Mouse (Mus musculus): ENCODE results near the gene Lrrn3.

Lrrn3 gene

GRCm38 (mm10) chr12:41486331-41486730 is at the start of gene Lrrn3:
Gene Lrrn3, minus strand, starts transcription at chr12:41486431.
- no peak for DNase-seq (ENCODE audit: low read depth, low spot score)

- no peak for DNase-seq (ENCODE audit: low read depth, low spot score)
Observed at GRCm38 (mm10) chr12:41528410-41528809, 42.2 kb upstream of the Lrrn3 start.

GRCm38 (mm10) chr12:41526688-41527087 is 40.5 kb upstream of the Lrrn3 start:
- DNase-seq (ENCODE audit: low read depth, low spot score): no peak

GRCm38 (mm10) chr12:41521671-41522070 is 35.4 kb upstream of the Lrrn3 start:
- DNase-seq (ENCODE audit: low read depth, low spot score): no peak

- no peak for DNase-seq (ENCODE audit: low read depth, low spot score)
Observed at GRCm38 (mm10) chr12:41520326-41520725, 34.1 kb upstream of the Lrrn3 start.

- peak; percentile 18 for DNase-seq (ENCODE audit: low read depth, low spot score)
Observed at GRCm38 (mm10) chr12:41518897-41519296, 32.7 kb upstream of the Lrrn3 start.

- peak; percentile 70 for DNase-seq (ENCODE audit: low read depth, low spot score)
Observed at GRCm38 (mm10) chr12:41510588-41510987, 24.4 kb upstream of the Lrrn3 start.

DNA sequence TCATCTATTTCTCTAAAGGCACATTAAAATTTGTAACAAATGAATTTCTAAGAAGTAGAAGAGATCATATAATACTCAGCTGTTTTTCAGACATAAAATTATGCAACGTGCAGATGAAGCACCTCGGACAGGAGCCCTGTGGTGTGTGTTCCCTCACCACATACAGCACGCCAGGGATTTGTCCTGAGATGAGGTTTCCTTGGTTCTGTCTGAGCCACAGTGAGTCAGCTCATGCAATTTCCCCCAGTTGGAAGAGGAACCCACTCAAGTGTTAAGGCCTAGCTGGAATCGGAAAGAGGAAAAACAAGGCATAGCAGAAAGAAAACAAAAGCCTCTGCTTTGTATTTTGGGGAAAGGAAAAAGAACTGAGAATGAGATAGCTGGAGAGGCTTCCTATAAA is 22.4 kb upstream of the Lrrn3 start:
- DNase-seq (ENCODE audit: low read depth, low spot score): peak; percentile 54

DNA sequence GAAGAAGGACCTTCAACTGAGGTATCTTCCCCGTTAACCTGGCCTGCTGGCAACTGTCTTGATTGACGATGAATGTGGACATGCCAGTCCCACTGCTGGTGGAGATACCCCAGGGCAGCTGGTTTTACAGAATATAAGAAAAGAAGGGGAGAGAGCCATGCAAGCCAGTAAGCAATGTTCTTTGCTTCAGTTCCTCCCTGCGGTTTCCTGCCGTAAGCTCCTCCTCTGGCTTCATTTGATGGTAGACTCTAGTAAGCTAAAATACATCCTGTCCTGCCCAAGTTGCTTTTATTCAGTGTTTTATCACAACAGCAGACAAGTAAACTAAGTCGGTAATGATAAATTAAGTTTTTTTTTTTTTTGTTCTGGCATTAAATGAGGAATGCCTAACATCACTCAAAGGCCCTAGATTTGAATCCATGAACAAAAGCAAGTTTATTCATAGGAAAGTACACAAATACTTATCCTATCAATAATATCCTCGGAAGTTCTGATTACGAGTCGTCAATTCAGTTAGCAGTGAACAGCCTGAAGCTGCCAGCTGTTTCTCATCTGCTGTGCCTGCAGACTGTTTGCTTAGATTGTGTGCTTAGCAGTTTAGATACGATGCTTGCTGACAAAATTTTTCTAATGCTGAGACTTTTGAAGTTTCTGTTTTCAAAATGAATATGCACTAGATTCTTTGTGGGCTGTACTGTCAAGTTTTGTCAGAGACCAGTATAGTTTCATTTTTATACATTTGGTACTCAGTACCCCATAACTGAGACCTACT is 14.0 kb upstream of the Lrrn3 start:
- DNase-seq (ENCODE audit: low read depth, low spot score): no peak

DNA sequence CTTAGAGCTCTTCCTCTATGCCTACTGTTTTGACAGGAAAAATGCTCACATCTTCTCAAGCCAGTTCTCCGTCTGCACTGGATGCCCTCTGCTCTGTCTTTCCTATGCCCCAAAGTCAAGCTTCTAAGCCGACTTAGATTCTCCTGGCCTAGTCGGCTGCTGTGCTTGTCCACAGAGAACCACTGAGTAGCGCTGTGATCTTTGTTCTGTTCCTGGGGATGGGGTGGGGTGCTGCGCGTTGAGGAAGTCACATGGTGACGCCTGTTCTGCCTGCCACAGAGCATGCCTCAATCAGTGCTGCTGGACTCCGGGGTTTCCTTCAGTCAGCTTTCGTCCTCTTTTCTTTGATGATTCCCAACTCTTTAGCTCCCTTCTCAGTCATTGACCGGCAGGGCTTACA is 8.4 kb upstream of the Lrrn3 start:
- DNase-seq (ENCODE audit: low read depth, low spot score): peak; percentile 37

GRCm38 (mm10) chr12:41487005-41487404 is 774 bp upstream of the Lrrn3 start:
- peak; percentile 88 for DNase-seq (ENCODE audit: low read depth, low spot score)

GRCm38 (mm10) chr12:41485512-41486215 is 567 bp downstream of the Lrrn3 start:
- DNase-seq (ENCODE audit: low read depth, low spot score): peak; percentile 98

GRCm38 (mm10) chr12:41484689-41485511 is 1.3 kb downstream of the Lrrn3 start:
- peak; percentile 89 for DNase-seq (ENCODE audit: low read depth, low spot score)

GRCm38 (mm10) chr12:41483593-41484451 is 2.4 kb downstream of the Lrrn3 start:
- peak; percentile 80 for DNase-seq (ENCODE audit: low read depth, low spot score)

DNA sequence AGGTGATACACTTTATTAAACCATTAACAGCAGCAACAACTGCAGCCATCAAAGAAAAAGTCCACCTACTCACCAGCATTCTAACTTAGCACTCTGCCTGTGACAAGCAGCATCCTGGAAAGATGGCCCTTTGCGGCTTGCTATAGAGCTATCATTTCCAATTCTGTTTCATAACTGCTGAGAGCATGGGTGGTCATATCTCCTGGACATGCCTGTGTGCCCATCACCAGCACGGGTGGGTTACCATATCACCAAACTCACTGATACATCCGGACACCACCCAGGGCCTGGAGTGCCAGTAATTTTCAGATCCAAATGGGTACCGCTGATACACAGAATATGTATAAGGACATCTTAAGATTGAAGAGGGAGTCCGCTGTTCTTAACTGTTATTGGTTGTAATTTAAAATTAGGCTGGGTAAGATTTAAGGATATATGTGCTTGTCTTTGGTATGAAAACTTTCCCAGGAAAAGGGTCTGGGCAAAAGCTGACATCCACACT is 3.1 kb downstream of the Lrrn3 start:
- peak; percentile 50 for DNase-seq (ENCODE audit: low read depth, low spot score)

DNA sequence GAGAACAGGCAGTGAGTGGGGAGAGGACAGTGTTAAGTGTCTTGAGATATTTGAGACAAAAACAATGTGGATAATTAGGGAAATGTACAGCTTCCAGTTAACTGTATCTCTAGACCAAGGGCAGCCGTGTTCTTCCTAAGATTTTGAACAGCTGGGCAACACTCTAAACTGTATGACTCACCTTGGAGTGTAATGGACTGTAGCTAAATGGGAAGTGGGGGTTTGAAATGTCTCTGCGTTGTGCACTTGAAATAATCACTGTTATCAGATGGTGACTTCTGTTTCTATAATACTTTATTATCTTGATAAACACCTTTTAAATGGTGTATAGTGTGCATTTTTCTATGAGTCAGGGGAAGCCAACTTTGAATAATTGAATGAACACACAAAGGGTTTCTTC is 4.7 kb downstream of the Lrrn3 start:
- DNase-seq (ENCODE audit: low read depth, low spot score): peak; percentile 43

DNA sequence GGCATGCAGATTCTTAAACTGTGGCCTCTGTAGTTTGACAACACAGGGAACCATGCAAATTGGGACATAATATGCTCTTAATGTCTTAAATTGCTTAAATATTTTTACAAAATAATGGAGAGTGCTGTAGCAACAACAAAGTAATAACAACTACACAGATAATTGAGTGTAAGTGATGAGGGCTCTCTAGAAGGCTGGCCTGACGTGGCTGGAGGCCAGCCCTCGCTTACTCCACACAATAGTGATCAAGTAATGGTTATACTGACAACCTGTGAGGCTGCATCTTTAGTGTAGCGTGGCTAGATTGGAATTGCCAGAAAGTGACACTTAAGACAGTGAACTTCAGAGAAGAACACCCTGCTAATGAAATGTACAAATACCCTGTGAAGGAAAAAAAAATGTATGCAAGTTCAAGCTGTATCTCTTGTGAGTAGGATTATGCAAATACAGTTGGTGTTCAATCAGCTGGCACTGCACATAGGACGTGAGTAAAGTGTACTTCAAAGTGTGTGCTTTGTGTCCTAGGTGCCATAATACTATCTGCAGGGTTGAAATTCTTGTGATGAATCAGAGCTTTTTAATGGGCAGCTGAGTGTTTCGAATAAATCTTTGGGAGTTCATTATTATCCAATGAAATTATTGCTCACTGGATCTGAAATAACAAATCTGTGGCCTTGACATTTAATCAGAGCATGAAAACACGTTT is 17.0 kb downstream of the Lrrn3 start:
- no peak for DNase-seq (ENCODE audit: low read depth, low spot score)

- no peak for DNase-seq (ENCODE audit: low read depth, low spot score)
Observed at GRCm38 (mm10) chr12:41468374-41468991, 17.7 kb downstream of the Lrrn3 start.

DNA sequence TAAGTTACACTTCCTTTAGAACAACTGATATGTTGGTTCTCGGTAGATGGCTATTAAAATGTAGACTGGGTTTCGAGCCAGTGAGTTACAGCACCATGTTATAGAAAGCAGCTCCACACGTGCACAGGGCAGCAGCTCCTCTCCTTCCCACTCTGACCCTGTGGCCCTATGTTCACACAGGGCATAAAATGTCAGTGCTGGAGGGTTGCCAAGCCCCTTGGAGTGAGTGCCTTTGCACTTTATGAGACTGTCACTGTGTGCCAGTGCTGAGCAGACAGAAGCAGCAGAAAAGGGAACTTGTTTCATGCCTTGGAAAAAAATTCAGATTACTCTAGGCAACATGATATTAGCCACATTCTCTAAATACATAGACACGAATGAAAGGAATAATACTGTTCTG is 47.8 kb downstream of the Lrrn3 start:
- peak; percentile 30 for DNase-seq (ENCODE audit: low read depth, low spot score)

Data from brain, adult 2 months (tissue).